Mouse (Mus musculus): ENCODE data around the gene Nmrk2.

GRCm38 (mm10) chr10:81200141-81200540 lies 1.7 kb downstream of the Nmrk2 start:
- TF ChIP-seq POLR2A (IDR thresholded peaks at IDR 0.05; ENCODE audit: control insufficient read depth, low read depth, low read length) (no peak), CTCF (IDR thresholded peaks at IDR 0.05; ENCODE audit: control insufficient read depth, insufficient read depth, insufficient replicate concordance, low read depth, low read length) (no peak)

Measured in testis, adult 2 months (tissue).